Mouse (Mus musculus) embryonic facial prominence, embryonic 11.5 days (tissue): ENCODE data around the gene Lyl1. TPM values are rescaled to one million over a fixed set of nuclear protein-coding genes. Genes with fewer than 3 reads are reported as not detected.
A peak's percentile ranks its signal among the peaks of the same experiment; 100 is the strongest.

Experiments
- ATAC-seq: fragments of 200-750 bp; cut with Nextera tagmentation; replicated peaks from 2 replicates; pipeline ENCODE4 v1.8.0; 2017; ENCODE audit warnings: low read depth; ENCODE audit not compliant: insufficient number of reproducible peaks, low FRiP score, low TSS enrichment
- DNase-seq: peaks from one replicate; pipeline ENCODE4 v3.0.0-alpha.2; 2015; ENCODE audit warnings: low spot score
- H3K27ac ChIP-seq: fragments of 300-500 bp; sonication (generic); replicated peaks from 2 replicates; pipeline ENCODE4 v1.5.1; 2014; ENCODE audit warnings: mild to moderate bottlenecking, low read depth, low read length, control low read depth
- H3K27me3 ChIP-seq: fragments of 300-500 bp; sonication (generic); 2 replicates; pipeline ENCODE4 v1.6.1; 2014; ENCODE audit warnings: mild to moderate bottlenecking, low read length, moderate library complexity, mixed read lengths; ENCODE audit not compliant: control insufficient read depth, insufficient read depth
- H3K36me3 ChIP-seq: fragments of 300-500 bp; sonication (generic); replicated peaks from 2 replicates; pipeline ENCODE4 v1.6.1; 2014; ENCODE audit warnings: low read depth, mild to moderate bottlenecking, low read length, moderate library complexity, mixed read lengths; ENCODE audit not compliant: control insufficient read depth, insufficient read depth
- H3K4me1 ChIP-seq: fragments of 300-500 bp; sonication (generic); 2 replicates; pipeline ENCODE4 v1.6.1; 2014; ENCODE audit warnings: low read length, mixed read lengths; ENCODE audit not compliant: control insufficient read depth, insufficient read depth
- H3K4me2 ChIP-seq: fragments of 300-500 bp; sonication (generic); 2 replicates; pipeline ENCODE4 v1.6.1; 2014; ENCODE audit warnings: low read depth, mild to moderate bottlenecking, control low read depth, low read length, moderate library complexity
- H3K4me3 ChIP-seq: fragments of 300-500 bp; sonication (generic); 2 replicates; pipeline ENCODE4 v1.5.1; 2014; ENCODE audit warnings: low read depth, low read length, control low read depth
- H3K9ac ChIP-seq: fragments of 300-500 bp; sonication (generic); replicated peaks from 2 replicates; pipeline ENCODE4 v1.6.1; 2014; ENCODE audit warnings: mild to moderate bottlenecking, control low read depth, low read length
- H3K9me3 ChIP-seq: fragments of 300-500 bp; sonication (generic); replicated peaks from 2 replicates; pipeline ENCODE4 v1.6.1; 2016; ENCODE audit warnings: mild to moderate bottlenecking, low read length, inconsistent platforms, mixed read lengths; ENCODE audit not compliant: control insufficient read depth
- WGBS: fragments of 180-500 bp; shearing (Covaris S2); extraction: QIAGEN DNeasy Blood & Tissue Kit; methylation state at CpG from one replicate; pipeline ENCODE4 v1.1.7; 2014; 5-methylcytosine and 5-hydroxymethylcytosine counted together
- polyA plus RNA-seq: library from polyadenylated mRNA; unstranded; fragments of >200 nt; fragmentation: Nextera tagmentation; extraction: Ambion mirVana; gene quantifications from 2 replicates; pipeline ENCODE4 v1.2.1, GENCODE M21; 2014

Gene Lyl1
- polyA plus RNA-seq, 1 experiment from 2014 or later, result 4.6 TPM

DNA sequence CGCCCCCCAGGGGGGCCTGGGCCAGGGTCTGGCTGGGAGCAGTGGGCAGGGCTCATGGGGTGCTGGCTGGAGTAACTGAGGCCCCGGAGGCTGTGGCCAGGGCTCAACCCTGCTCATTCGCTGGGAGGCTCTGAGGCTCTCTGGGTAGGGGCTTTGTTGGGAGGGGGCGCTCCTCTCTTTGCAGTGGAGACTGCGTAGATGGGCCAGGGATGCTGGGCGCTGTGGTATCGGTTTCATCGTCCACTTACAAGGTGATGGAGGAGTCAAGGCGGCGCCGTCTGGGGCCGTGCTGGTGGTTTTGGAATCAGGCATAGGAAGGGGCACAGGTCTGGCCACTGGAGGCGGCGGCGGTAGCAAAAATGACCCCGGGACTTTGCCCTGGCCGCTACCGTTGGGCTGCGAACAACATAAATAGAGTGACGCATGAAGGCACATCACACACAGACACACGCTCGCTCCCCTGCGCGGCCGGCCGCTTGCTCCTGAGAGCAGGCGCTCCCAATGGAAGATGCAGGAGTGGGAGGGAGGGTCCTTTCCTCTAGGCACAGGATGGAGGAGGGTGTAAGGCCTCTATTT lies 14.7 kb downstream of the Lyl1 start:
- 5% methylated on average over 27 of the region's 27 CpGs for WGBS
- DNase-seq (peak; percentile 52), ATAC-seq (no peak)
- Histone ChIP-seq H3K4me2 (peak overlapping the region; percentile 11; the same call in 1 of the 2 replicates), H3K9ac (no peak overlapping the region), H3K9me3 (no peaks in the 10 kb centered on the region), H3K36me3 (no peaks in the 10 kb centered on the region), H3K27ac (no peak overlapping the region), H3K27me3 (peaks cover 48% of the 10 kb centered on the region), H3K4me3 (no peak overlapping the region), H3K4me1 (peaks cover 27% of the 10 kb centered on the region)

GRCm38 (mm10) chr8:84716790-84717189 lies 15.5 kb downstream of the Lyl1 start:
- Histone ChIP-seq H3K27me3 (peaks cover 45% of the 10 kb centered on the region), H3K9me3 (no peaks in the 10 kb centered on the region), H3K4me3 (no peak overlapping the region), H3K4me2 (no peak overlapping the region), H3K36me3 (no peaks in the 10 kb centered on the region), H3K27ac (0 out of 2 replicates have a peak overlapping the region, but pooled peaks have one; percentile 4), H3K4me1 (peaks cover 22% of the 10 kb centered on the region), H3K9ac (no peak overlapping the region)
- WGBS, result 77% methylated on average over 11 of the region's 11 CpGs
- no peak for ATAC-seq
- DNase-seq, result peak; percentile 72

DNA sequence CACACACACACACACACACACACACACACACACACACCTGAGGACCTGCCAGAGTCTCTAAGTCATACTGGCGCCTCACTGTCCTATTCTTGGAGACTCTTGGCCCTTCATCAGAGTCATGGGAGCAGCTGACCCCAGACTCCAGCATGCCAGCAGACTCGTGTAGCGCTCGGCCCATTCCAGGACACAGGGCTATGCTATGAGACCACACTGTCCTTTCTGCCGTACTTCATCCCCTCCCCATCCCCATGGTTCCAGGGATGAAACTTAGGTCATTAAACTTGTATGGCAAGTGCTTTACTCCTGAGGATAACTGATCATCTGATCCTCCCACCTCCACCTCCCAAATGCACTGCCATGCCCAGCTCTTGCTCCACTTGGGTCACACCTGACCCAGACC lies 17.2 kb downstream of the Lyl1 start:
- no peak overlapping the region for H3K9ac ChIP-seq
- H3K4me1 ChIP-seq, result peaks cover 25% of the 10 kb centered on the region
- peaks cover 41% of the 10 kb centered on the region for H3K27me3 ChIP-seq
- 86% methylated on average over 5 of the region's 5 CpGs for WGBS
- DNase-seq, result no peak
- H3K4me2 ChIP-seq, result no peak overlapping the region
- no peak overlapping the region for H3K4me3 ChIP-seq
- no peaks in the 10 kb centered on the region for H3K9me3 ChIP-seq
- no peak for ATAC-seq
- H3K27ac ChIP-seq, result no peak overlapping the region
- no peaks in the 10 kb centered on the region for H3K36me3 ChIP-seq

DNA sequence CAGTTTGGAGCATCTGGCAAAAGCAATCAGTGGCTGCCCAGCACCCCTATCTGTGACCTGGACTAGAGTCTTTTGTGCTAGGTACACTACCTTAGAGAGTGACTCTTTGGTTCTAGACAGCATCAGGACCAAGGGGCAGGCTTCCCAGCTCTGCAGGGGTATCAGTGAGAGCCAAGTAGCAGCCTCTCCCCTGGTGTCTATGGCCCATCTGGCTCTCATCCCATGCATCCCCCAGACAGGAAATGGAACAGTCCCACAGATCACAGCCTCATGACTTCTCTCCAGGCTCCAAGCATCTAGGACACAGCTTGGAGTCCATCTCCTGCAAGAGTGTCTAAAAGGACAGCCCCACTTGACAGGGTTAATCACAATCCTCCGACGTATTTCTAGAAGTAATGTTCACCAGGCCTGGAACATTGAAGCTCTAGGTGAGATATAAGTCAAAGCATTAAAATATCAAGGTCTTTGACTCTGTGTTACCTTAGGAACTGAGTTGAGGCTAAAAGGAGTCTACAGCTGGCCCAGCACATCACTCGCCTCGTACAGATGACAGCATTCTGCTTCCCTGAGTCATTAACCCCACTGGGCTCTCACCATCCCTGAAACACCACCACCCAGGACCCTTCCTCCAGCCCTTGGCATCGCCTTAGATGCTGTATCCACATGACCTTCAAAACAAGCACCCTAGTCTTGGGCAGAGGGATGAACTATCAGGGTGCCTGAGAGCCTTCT lies 17.9 kb downstream of the Lyl1 start:
- H3K9ac ChIP-seq, result no peak overlapping the region
- ATAC-seq (no peak), DNase-seq (no peak)
- H3K4me2 ChIP-seq, result no peak overlapping the region
- no peak overlapping the region for H3K27ac ChIP-seq
- no peak overlapping the region for H3K4me3 ChIP-seq
- 84% methylated on average over 5 of the region's 5 CpGs for WGBS
- no peaks in the 10 kb centered on the region for H3K9me3 ChIP-seq
- peaks cover 39% of the 10 kb centered on the region for H3K27me3 ChIP-seq
- H3K36me3 ChIP-seq, result no peaks in the 10 kb centered on the region
- H3K4me1 ChIP-seq, result peaks cover 26% of the 10 kb centered on the region

- peak; percentile 63 for ATAC-seq
- DNase-seq, result no peak
- WGBS, result 44% methylated on average over 6 of the region's 6 CpGs
- Histone ChIP-seq H3K36me3 (no peaks in the 10 kb centered on the region), H3K4me3 (no peak overlapping the region), H3K4me1 (peaks cover 31% of the 10 kb centered on the region), H3K27me3 (peaks cover 20% of the 10 kb centered on the region), H3K9me3 (no peaks in the 10 kb centered on the region), H3K9ac (0 out of 2 replicates have a peak overlapping the region, but pooled peaks have one; percentile 0), H3K27ac (peak overlapping the region; percentile 95), H3K4me2 (no peak overlapping the region)
Measured at GRCm38 (mm10) chr8:84722530-84722849, 21.2 kb downstream of the Lyl1 start.

DNA sequence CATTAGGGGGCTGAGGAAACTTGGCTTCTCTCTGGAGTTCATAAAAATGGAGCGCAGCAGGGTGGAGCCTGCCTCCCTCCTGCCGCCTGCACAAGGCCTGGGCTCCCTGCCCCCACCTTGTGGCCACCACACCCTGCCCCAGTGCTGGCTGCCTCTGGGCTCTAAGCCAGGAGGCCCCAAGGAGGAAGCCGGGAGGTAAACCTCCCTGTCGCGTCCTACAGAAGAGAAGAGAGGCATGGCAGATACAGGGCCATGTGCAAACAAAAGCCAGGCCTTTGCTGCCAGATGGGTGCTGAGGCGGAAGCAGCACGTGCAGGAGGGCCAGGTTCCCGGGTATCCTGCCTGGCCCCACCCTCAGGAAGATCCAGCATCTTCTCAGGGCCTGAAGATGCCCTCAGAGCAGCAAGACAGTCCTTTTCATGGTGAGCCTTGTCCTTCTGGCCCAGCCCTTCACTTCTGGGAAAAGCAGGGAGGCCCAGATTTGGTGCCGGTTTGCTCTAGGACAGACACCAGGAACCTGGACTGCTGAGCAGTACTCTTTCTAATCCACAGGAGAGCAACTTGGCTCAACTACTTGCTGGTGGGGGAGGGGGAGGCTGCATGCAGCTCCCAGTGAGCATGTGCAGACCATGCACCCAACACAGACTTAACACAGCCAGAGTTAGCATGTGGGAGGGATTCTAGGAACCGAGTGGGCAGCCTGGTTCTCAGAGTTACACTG lies 21.8 kb downstream of the Lyl1 start, which contains the start of gene G430095P16Rik:
Gene G430095P16Rik (plus strand): TSS at position 158 of the 721 bp plus-strand sequence.
- DNase-seq, result peak; percentile 88
- WGBS, result 16% methylated on average over 10 of the region's 10 CpGs
- peak; percentile 88 for ATAC-seq
- peaks cover 31% of the 10 kb centered on the region for H3K4me1 ChIP-seq
- H3K27me3 ChIP-seq, result peaks cover 16% of the 10 kb centered on the region
- H3K4me3 ChIP-seq, result peak within 1 kb of the TSS; percentile 17
- H3K9ac ChIP-seq, result peak within 1 kb of the TSS; percentile 64
- H3K9me3 ChIP-seq, result no peaks in the 10 kb centered on the region
- no peaks in the 10 kb centered on the region for H3K36me3 ChIP-seq
- H3K27ac ChIP-seq, result peak within 1 kb of the TSS; percentile 95
- H3K4me2 ChIP-seq, result peak within 1 kb of the TSS; percentile 39

DNA sequence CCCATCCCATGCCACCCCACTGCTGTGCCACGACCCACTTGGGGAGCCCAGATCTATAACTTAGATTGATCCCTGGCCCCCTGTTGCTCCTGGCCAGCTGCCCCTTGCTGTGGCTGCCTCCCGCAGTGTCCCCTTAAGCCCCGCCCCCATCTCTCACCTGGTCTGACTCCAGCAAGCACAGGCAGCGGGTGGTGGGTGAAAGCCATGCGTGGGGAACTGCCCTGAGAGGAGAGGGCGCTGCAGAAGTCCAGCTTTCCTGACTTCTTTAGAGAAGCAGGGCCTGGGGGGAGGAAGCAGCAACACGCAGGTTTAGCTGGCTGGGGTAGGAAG lies 22.3 kb downstream of the Lyl1 start:
- Histone ChIP-seq H3K27me3 (peaks cover 15% of the 10 kb centered on the region), H3K9ac (peak overlapping the region; percentile 64), H3K4me1 (peaks cover 31% of the 10 kb centered on the region), H3K36me3 (no peaks in the 10 kb centered on the region), H3K4me3 (peak overlapping the region; percentile 17; the same call in 1 of the 2 replicates), H3K4me2 (peak overlapping the region; percentile 39), H3K9me3 (no peaks in the 10 kb centered on the region), H3K27ac (peak overlapping the region; percentile 95)
- no peak for DNase-seq
- WGBS, result 20% methylated on average over 7 of the region's 7 CpGs
- ATAC-seq, result no peak

GRCm38 (mm10) chr8:84724683-84725082 lies 23.4 kb downstream of the Lyl1 start:
- peak; percentile 0 for DNase-seq
- no peak overlapping the region for H3K4me3 ChIP-seq
- WGBS, result 48% methylated on average over 9 of the region's 9 CpGs
- H3K27me3 ChIP-seq, result peaks cover 10% of the 10 kb centered on the region
- H3K9ac ChIP-seq, result peak overlapping the region; percentile 64; the same call in 1 of the 2 replicates
- ATAC-seq, result no peak
- no peaks in the 10 kb centered on the region for H3K36me3 ChIP-seq
- H3K4me2 ChIP-seq, result peak overlapping the region; percentile 19; the same call in 1 of the 2 replicates
- H3K9me3 ChIP-seq, result no peaks in the 10 kb centered on the region
- H3K27ac ChIP-seq, result no peak overlapping the region
- peaks cover 31% of the 10 kb centered on the region for H3K4me1 ChIP-seq
